Mouse (Mus musculus): ENCODE results near the gene Als2cr12. TPM values are rescaled to one million over a fixed set of nuclear protein-coding genes. Genes with fewer than 3 reads are reported as not detected.
A peak's percentile ranks its signal among the peaks of the same experiment; 100 is the strongest.
"Not testable (repeated sequence)": the region's sequence is repeated elsewhere in the genome, so short reads cannot be mapped to it uniquely, and the experiment has no call there.

Als2cr12 gene
- total RNA-seq, 2 experiments from 2014 or later, result not detected

DNA sequence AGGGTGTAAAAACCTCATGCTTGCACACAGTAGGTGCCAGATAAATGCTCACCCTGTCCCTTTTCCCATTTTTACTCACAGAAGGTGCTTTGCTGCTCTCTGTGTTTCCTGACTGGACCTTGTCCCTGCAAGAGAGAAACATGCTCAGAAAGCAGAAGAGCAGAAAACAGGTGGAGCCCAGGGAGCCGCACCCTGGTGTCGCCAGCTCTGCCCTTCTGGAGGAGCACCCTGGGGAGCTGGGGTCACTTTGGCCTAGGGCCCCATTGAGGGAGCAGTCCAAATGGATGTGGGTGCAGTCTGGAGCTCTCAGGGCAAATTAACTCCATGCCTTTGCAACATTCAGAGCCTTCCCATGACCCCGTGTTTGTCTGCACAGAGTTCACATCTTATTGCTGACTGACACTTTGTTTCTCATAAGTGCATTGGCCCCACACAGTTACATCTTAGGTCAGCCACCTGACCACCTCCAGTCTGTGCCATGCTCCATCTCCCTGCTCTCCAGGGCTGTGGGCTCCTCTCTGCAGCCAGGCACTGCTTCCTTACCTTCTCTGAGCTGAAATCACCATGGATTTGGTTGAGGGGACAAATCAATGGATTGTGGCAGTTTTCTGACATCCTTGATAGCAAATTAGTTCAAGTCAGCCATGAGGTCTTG is 4.8 kb downstream of the Als2cr12 start:
- ATAC-seq (ENCODE audit: poor library complexity, severe bottlenecking), result not testable (repeated sequence)

DNA sequence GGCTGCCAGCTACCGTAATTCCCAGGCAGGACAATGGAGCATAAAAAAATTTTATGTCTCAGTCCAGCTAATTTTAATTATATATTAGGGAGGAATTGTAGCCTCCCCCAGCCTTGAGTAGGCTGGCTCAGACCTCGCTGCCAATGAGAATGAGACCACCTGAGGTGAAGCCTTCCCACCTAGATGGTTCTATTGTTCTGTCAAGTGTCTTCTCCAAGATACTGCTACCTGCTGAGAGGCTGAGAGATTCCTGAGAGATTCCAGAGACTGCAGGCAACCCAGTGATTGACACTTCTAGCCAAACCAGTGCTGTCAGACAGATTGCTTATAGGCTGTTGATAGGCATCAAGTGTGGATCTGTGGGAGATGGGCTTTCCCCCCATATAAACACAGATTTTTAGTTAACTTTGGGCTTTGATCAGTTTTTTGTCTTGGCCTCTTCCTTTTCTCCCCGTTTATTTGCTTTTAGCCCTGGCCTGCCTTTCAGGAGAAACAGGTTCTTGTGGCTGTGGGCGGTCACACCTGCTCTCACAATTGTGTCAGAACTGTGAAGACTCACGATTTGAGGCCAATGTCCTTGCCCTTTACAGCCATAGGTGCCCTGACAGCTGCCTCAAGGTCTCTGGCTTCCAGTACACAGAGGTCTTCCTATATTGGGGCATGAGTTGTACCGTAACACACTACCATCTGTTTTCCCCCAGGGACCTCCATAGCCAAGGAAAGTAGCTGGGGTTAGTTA is 5.6 kb downstream of the Als2cr12 start:
- no peak for ATAC-seq (ENCODE audit: poor library complexity, severe bottlenecking)

DNA sequence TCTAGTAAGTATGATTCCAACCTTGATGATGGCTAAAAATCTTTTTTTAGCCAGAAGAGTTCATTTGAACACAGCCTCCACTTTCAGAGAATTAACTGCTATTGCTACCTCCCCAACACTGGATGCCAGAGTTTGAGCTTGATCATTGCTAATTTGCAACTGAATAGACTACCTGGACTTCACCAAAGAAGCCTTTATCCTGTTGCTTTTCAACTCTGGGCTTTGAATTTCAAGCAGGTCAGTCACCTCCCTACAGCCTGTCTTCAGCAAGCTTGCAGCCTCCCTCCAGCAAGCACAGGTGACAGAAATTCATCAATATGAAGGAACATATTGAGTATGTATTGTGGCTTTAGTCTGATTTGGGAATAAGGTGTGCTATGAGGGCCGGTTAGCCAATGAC is 6.4 kb downstream of the Als2cr12 start:
- ATAC-seq (ENCODE audit: poor library complexity, severe bottlenecking), result no peak

DNA sequence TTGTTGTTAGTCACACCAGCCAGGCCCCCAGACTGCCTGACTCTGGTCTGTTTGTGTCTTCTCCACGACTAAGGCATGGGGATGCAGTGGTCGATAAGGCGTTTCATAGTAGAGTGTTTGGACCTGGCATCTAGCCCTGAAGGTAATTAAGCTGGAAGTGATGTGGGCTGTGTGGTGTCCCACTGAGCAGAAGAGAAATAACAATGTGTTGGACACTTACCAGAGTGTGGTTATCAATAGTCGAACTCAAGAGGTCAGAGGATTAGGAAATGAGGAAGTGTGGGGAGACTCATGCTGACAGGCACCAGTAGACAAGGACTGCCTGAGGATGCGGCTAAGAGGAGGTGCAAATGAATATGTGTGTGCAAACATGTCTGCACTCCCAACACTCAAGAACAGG is 17.4 kb downstream of the Als2cr12 start:
- ATAC-seq (ENCODE audit: poor library complexity, severe bottlenecking), result peak; percentile 81

DNA sequence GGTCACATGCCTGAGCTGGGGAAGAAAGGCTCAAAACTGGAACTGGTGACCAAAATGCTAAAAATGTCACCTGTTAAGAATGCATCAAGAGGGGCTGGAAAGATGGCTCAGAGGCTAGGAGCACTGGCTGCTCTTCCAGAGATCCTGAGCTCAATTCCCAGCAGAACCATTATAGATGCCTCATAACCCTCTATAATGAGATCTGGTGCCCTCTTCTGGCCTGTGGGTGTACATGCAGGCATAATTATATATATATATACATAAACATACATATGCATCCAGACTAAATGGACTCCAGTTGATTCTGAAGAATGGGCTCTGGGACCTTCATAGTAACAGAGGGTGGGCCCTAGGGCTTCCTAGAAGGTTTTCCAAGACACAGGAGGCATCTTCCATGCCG is 18.2 kb downstream of the Als2cr12 start:
- ATAC-seq (ENCODE audit: poor library complexity, severe bottlenecking), result peak; percentile 67; the same call in 1 of the 2 replicates

DNA sequence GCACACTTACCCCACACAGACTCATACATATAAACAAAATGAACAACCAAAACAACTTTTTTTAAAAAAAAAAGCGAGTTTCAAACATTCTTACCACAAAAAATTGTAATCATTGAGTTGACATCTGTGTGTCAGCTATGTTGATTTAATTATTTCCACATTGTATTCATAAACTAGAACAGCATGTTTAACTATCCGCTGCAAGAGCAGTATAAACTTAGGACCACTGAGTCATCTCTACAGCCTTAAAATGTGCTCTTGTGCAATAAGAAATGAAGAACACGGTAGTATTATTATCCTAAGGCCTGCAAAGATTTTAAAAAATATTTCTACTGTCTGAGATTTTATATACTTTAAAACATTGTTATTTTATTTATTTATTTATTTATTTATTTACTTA is 20.8 kb downstream of the Als2cr12 start:
- no peak for ATAC-seq (ENCODE audit: poor library complexity, severe bottlenecking)

DNA sequence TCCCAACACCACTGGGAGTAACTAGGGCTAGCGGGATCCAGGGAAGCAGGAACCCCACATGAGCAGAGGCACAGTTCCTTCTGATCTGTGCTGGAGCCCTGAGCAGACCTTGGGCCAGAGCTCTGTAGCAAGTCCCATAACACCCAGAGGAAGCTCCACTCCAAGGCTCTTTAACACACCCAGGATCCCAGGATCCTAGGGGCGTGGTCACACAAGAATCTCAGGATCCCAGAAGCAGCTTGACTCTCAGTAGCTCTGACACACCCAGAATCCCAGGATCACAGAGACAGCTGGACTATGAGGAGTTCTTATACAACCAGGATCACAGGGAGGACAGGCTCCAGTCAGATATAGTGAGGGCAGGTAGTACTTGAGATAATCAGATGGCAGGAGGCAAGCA is 23.7 kb downstream of the Als2cr12 start:
- ATAC-seq (ENCODE audit: poor library complexity, severe bottlenecking), result no peak

DNA sequence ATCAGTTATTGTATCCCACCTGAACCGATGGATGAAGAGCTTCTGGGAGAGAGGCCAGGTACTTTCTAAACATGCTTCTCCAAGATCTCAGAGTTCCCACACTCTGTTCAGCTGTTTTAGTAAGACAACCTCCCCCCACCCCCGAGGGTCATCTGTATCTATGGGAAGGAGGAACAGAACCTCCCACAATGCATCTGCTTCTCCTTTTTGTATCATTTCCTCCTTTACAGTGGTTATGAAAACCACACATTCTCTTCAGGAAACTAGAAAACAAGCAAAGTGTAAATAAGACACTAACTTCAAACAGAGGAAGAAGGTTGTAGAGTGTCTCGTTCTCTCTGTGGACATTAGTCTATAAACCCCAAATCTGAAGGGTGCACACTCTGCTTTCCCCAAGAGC is 26.2 kb downstream of the Als2cr12 start:
- peak; percentile 99 for ATAC-seq (ENCODE audit: poor library complexity, severe bottlenecking)

DNA sequence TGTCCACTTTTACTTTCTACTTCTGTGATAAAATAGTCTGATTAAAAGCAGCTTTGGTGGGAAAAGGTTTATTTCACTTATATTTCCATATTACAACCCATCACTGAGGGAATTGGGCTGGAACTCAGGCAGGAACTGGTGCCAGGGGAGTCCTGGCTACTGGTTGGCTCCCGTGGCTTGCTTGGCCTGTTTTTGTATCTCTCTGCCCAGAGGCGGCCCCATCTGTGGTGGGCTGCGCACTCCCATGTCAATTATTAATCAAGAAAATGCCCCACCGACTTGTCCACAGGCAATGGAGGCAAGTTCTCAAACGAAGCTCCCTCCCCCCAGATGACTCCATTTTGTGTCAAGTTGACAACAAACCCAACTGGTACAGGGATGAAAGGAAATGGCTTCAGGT is 27.6 kb downstream of the Als2cr12 start:
- ATAC-seq (ENCODE audit: poor library complexity, severe bottlenecking), result no peak

DNA sequence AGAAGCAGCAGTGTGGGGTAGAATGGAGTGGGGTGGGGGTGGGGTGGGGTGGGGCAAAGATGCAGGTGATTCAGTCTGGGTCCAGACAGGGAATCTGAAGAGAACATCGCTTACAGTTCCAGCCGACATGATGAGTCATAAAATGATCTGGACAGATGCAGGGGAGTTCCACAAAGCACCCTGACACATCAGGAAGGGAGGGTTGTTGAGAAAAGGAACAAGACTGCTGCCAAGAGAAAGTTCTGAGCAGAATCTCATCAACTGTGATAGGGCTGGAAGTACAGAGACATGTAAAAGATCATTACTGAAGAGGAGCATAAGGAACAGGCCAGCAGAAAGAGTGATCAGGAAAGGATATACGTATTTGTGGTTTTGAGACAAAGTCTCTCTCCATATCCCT is 32.4 kb downstream of the Als2cr12 start:
- ATAC-seq (ENCODE audit: poor library complexity, severe bottlenecking), result not testable (repeated sequence)

DNA sequence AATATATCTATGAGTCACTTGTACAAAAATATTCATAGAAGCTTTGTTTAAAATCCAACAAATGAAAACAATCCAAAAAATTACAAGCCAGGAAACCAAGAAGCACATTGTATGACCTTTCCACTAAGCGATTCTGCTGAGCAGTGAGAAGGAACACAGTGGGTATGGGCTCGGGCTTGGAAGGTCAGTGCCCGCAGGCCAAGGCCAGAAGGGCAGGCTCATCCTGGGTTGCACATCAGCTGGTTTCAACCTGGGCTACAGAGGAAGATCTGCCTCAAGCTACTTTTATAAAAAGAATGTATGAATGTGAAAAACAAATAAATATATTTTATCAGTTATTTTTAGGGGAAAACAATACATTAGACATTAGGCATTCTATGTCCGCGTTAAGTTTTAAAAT is 33.1 kb downstream of the Als2cr12 start:
- ATAC-seq (ENCODE audit: poor library complexity, severe bottlenecking), result not testable (repeated sequence)

DNA sequence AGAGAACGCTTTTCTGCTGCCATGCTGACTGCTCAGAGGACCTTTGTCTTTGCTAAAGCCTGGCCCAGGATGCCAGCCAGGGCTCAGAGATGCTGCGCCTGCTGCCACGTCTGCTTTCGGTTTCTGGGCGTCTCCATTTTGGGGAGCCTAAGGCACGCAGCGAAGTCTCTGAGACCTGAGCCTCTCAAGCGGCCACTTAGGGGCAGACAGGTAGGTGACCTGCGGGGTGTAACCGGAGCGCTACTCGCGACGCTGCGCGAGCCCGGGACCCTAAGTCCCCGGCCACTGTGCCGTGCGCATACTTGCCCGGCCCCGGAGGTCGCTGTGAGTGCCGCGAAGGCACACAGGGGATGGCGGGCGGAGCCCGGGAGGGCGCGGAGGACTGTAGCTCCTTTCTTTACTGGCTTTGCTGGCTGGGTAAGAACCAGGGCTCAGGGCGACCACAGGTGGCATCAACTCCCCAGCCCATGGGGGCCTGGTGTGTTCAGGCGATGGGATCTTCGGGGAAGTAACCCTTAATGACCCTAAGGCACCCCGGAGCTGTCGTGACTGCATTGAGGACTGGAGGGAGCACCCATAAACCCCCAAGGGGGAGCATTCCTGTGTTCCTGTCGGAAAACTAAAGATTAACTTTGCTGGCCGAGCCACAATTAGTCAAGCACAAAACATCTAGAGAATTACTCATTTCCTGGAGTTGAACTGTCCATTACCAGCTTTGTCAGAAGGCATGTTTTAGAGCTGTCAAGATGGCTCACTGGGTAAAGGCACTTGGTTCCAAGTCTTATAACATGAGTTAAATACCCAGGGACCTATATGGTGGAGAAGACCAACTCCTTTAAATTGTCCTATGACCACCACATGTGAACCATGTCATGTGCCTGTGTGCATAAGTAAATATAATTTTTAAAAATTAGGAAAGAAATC is 43.0 kb downstream of the Als2cr12 start:
- peak; percentile 91 for ATAC-seq (ENCODE audit: poor library complexity, severe bottlenecking)

DNA sequence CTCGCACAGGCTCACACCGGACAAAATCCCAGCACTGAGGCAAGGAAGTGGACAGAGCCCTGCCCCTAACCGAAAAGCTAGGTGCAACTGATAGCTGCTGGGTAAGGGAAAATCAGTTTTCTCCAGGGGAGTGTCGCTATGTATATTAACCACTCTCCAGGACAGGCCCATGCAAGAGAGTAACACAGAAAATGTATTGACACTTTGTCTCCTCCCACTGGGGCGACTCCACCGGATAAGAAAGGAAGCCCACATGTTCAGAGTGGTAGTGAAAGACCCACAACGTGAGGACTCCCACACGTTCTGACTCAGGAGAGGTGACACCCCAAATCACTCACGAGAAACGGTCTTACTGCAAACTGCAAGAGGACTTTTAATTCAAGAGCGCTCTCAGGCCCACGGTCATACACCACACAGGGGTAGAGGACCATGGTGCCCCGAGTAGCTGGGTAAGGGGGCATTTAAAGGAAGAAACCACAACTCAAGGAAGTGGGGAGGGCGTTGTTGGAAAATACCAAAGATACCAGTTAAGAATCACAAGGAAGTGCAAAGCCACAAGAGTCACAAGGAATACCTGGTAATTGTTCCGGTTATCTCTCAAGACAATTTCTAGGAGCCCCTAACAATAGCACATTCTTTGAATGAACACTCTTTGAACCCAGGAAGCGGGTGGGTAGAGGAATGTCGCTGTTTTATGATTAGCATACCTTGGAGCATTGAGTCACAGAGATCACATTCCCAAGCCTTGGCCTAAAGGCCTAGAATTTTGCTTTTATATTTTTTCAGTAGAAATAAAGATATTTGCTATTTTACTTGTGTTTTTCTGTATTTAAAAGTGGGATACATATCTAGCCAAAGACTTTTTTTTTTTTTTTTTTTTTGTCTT is 44.0 kb downstream of the Als2cr12 start:
- ATAC-seq (ENCODE audit: poor library complexity, severe bottlenecking), result not testable (repeated sequence)

DNA sequence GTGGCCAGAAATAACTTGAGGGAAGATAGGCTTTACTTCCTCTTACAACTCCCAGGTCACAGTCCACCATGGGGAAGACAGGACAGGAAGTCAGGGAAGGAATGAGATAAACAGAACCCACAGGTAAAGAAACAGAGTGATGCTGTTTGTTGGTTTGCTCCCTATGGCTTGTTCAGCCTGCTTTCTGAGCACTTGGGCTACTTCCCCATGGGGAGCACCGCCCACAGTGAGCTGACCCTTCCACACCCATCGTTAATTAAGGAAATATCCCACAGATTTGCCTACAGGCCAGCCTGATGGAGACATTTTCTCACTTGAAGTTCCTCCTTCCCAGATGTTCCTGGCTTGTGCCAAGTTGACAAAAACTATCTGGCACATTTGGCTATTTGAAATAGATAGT is 66.9 kb downstream of the Als2cr12 start:
- ATAC-seq (ENCODE audit: poor library complexity, severe bottlenecking), result peak; percentile 83

DNA sequence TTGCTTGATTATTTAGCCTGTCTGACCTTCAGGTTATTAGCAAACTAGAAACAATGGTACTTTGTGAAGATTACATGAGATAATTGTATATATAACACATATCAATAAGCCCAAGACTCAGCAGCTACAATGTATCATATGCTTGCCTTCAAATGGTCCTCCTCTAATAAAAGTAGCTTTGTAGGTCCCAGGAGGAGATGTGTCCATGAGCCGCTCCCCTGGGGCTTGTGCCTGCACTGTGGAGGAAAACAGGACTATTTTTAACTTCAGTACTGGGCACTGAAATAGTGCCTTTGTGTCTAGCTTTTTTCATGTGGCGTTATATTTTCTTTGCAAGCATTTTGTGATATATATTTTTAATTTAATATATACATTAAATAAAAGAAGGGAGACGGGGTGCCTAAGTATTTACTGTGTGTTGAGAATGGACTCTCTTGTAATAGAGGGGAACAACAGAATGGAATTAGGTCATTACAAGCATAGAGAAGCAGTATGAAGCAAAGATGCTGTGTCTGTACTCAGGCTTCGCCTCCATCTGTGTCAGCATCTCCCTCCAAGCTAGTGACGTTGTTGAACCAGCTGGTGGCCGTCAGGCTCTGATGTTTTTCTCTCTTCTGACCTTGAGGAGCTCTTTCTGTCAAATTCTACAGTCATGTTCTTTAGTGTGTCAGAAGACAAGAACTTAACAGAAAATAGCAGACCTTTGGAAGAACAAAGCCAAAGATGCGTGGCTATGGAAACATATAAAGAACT is 73.6 kb downstream of the Als2cr12 start:
- no peak for ATAC-seq (ENCODE audit: poor library complexity, severe bottlenecking)

DNA sequence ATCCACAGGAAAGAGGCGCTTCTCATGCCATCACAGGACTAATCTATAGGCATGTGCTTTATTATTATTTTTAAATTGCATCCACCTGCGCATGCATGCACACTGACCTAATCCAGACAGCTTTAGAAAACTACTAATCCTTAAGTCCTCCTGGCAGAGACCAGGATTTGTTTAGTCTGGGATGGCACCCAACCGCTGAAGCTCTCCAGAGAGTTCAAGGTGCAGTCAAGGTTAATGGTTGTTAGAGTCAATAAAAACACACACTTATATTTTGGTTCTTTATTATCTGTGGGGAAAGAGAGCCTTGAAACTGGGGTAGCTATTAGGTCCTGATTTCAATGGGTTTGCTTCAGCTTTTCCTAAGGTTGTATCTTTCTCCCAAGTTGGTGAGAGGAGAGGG is 74.5 kb downstream of the Als2cr12 start:
- ATAC-seq (ENCODE audit: poor library complexity, severe bottlenecking), result no peak

DNA sequence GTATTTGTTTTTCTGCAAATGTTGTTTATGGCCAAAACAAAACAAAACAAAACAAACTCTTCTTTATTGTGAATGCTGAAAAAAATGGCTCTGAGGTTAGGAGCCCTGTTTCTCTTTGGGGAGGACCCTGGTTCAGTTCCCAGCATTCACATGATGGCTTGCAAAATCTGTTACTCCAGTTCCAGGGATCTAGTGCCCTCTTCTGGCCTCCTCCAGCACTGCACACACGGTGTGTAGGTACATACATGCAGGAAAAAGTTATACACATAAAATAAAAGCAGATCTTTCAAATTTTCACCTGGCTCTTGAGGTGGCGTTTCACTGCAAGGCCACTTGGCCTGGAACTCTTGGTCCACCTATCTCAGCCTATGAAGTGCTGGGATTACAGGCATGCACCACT is 77.0 kb downstream of the Als2cr12 start:
- no peak for ATAC-seq (ENCODE audit: poor library complexity, severe bottlenecking)

DNA sequence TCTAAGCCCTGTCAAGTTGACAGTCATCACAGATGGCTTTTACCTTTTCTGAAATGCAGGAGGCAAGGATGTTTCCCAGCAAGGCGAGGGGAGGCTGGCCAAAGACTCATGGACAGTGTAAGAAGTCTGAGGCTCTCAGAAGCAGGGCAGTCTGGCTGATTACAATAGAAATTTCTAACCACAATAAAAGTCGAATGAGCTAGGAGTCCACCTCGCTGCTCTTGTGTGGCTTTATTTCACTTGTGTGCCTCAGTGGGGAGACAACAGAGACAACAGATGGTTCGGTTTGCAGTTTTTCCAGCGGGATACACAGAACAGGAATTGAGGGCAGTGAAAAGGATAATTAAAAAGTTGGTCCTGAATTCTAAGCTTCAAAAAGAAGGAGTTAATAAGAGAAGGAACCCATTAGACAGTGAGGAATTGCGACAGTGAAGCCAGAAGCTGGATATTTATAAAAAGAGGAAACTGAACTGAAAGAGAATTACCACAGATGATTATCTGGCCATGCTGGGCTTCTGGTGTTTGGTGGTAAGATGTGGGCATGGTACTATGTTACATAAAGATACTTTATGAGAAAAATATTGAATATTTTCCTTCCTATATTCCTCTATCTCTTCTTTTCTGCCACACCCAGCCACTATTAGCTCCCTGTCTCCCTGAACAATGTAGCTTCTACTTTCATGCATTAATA is 77.7 kb downstream of the Als2cr12 start:
- peak; percentile 93 for ATAC-seq (ENCODE audit: poor library complexity, severe bottlenecking)

DNA sequence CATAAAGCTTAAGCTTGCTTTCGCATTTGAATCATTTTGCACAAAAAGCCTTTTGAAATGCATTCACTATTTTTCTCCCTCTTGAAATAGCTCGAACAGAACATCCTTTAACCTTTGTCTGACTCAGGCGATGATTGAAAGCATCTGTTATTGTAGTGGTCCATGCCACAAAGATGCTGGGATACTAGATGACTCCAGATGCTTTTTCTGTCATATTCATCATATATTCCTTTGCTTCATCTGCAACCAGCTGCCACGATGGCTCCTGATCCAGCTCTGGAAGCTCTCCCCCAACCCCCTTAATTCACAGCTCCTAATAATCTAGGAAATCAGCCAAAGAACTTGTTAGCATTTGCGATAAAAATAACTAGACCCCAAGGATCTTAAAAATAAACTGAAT is 78.7 kb downstream of the Als2cr12 start:
- no peak for ATAC-seq (ENCODE audit: poor library complexity, severe bottlenecking)
